Mouse (Mus musculus) megakaryocyte, embryonic 14.5 days (primary cell): Measurements from ENCODE around the gene Zfp385b.

Source experiments
- FLI1 ChIP-seq: IDR thresholded peaks from 2 replicates; pipeline ENCODE4 v1.6.1; 2012; ENCODE audit warnings: low read length, inconsistent platforms, mixed read lengths
- GATA1 ChIP-seq: IDR thresholded peaks from 3 replicates; pipeline ENCODE4 v1.6.1; 2012; ENCODE audit warnings: mixed read lengths, low read length, inconsistent platforms, borderline replicate concordance

- no peak for TF ChIP-seq GATA1
- no peak for TF ChIP-seq FLI1
These were observed 341.9 kb downstream of the Zfp385b start for GRCm38 (mm10) chr2:77477536-77477935.
